15 mouse cellular contexts compared by ENCODE assay signal in the genomic region with DNA sequence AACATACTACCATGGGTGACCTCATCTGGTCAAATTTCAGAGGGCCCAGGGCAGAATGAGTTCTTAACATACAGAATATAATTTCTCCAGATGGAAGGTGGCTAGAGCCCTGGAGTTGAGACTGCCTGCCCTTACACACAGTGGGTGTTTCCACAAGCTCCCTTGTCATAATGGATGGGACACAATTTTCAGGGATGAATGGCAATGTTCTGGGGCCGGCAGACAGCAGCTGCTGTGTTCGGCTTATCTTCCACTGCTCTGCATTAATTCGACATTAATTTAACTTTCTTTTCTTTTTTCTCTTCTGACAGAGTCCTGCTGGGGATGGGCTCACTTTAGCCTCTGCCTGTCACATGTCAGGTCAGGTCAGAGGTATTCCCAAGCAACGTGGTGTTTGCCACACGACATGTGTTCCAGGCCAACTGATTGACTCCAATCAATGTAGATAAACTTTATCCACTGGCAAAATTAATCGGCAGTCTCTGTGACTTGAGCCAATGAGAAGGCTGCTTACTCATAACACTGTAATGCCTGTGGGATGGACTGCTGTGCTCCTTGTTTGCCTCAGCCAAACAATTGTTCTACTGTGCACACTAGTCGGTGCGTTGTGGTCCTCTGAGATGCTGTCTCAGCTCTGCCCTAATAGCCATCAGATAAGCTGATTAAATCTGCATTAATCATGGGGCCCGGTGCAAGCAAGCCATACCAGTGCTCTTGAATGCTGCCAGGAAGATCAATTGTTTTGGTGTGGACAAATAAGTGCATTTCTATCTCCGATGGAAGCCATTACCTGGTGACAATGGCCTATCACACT.
DNase-seq lines count a peak whose midpoint lies in the region; ATAC-seq lines count a peak whose summit lies in the region.
"Had no signal": no experiment of that assay in that cellular context is flagged by ENCODE, and none has a peak within 500 bp of the region (broad histone marks: within the 10 kb centered on the region; RNA-seq: fewer than 3 reads in every experiment).

No protein-coding gene starts in this region.

- peaks cover 9% of the 10 kb centered on the region; the same call in 1 of the 2 replicates for H3K4me1 ChIP-seq in forebrain, embryonic 11.5 days (replicated peaks; ENCODE audit: control insufficient read depth, insufficient read depth, low read length)
- H3K4me1 ChIP-seq in forebrain, embryonic 16.5 days (replicated peaks; ENCODE audit: control insufficient read depth, insufficient read depth, low read length): peaks cover 10% of the 10 kb centered on the region
- H3K4me1 ChIP-seq in neural tube, embryonic 11.5 days (ENCODE audit: control insufficient read depth, insufficient read depth, low read length): peaks cover 9% of the 10 kb centered on the region
- peaks cover 16% of the 10 kb centered on the region for H3K4me1 ChIP-seq in limb, embryonic 10.5 days

- no peaks in the 10 kb centered on the region for H3K36me3 ChIP-seq in forebrain, embryonic 11.5 days (ENCODE audit: control insufficient read depth, insufficient read depth, low read length)
- H3K36me3 ChIP-seq in forebrain, embryonic 16.5 days (ENCODE audit: control insufficient read depth, insufficient read depth): no peaks in the 10 kb centered on the region
- no peaks in the 10 kb centered on the region for H3K36me3 ChIP-seq in neural tube, embryonic 11.5 days (ENCODE audit: control insufficient read depth, insufficient read depth, low read length)
- no peaks in the 10 kb centered on the region for H3K36me3 ChIP-seq in limb, embryonic 10.5 days
- H3K36me3 ChIP-seq: embryonic facial prominence, embryonic 15.5 days had no signal

- 48% methylated on average over 10 of the region's 10 CpGs for WGBS in forebrain, embryonic 11.5 days
- 20% methylated on average over 10 of the region's 10 CpGs for WGBS in forebrain, embryonic 16.5 days
- WGBS in neural tube, embryonic 11.5 days: 49% methylated on average over 10 of the region's 10 CpGs
- 74% methylated on average over 10 of the region's 10 CpGs for WGBS in limb, embryonic 10.5 days

- intact Hi-C loops in gastrocnemius, postnatal 36 days (cut with DNase I): no loop called here

- no peak overlapping the region for H3K4me2 ChIP-seq in forebrain, embryonic 11.5 days (ENCODE audit: low read depth, low read length, severe bottlenecking)
- H3K4me2 ChIP-seq in forebrain, embryonic 16.5 days (ENCODE audit: low read length): no peak overlapping the region
- no peak overlapping the region for H3K4me2 ChIP-seq in neural tube, embryonic 11.5 days (ENCODE audit: low read depth)
- H3K4me2 ChIP-seq: embryonic facial prominence, embryonic 15.5 days; liver, embryonic 11.5 days had no signal

- H3K9ac ChIP-seq in forebrain, embryonic 11.5 days (ENCODE audit: low read length): no peak overlapping the region
- no peak overlapping the region for H3K9ac ChIP-seq in forebrain, embryonic 16.5 days (replicated peaks; ENCODE audit: low read depth, low read length)
- no peak overlapping the region for H3K9ac ChIP-seq in neural tube, embryonic 11.5 days (ENCODE audit: low read length)
- H3K9ac ChIP-seq: embryonic facial prominence, embryonic 15.5 days had no signal

- no peaks in the 10 kb centered on the region for H3K9me3 ChIP-seq in forebrain, embryonic 11.5 days (ENCODE audit: control insufficient read depth, low read length)
- no peaks in the 10 kb centered on the region for H3K9me3 ChIP-seq in forebrain, embryonic 16.5 days (ENCODE audit: control insufficient read depth, low read length)
- no peaks in the 10 kb centered on the region for H3K9me3 ChIP-seq in neural tube, embryonic 11.5 days (ENCODE audit: control insufficient read depth, low read length)
- H3K9me3 ChIP-seq in limb, embryonic 10.5 days (replicated peaks): no peaks in the 10 kb centered on the region
- H3K9me3 ChIP-seq: embryonic facial prominence, embryonic 15.5 days had no signal

- no peak overlapping the region for H3K4me3 ChIP-seq in forebrain, embryonic 11.5 days (ENCODE audit: low read depth, low read length)
- no peak overlapping the region for H3K4me3 ChIP-seq in forebrain, embryonic 16.5 days (replicated peaks; ENCODE audit: low read length)
- no peak overlapping the region for H3K4me3 ChIP-seq in neural tube, embryonic 11.5 days (ENCODE audit: low read depth, low read length)
- no peak overlapping the region for H3K4me3 ChIP-seq in limb, embryonic 10.5 days
- H3K4me3 ChIP-seq: embryonic facial prominence, embryonic 15.5 days had no signal

- peak; percentile 44; the same call in 1 of the 2 replicates for ATAC-seq in forebrain, embryonic 11.5 days (replicated peaks; ENCODE audit: low FRiP score)
- ATAC-seq in forebrain, embryonic 16.5 days: no peak
- peak; percentile 58 for ATAC-seq in neural tube, embryonic 11.5 days (ENCODE audit: insufficient read depth, low FRiP score, low TSS enrichment)
- ATAC-seq: activated CD4-positive, CD25-positive, alpha-beta regulatory T cell, adult 4 months had no signal

- H3K27ac ChIP-seq in forebrain, embryonic 11.5 days (ENCODE audit: low read depth, low read length): no peak overlapping the region
- H3K27ac ChIP-seq in forebrain, embryonic 16.5 days (ENCODE audit: low read length): no peak overlapping the region
- H3K27ac ChIP-seq in neural tube, embryonic 11.5 days (ENCODE audit: low read depth, low read length): no peak overlapping the region
- H3K27ac ChIP-seq in limb, embryonic 10.5 days: no peak overlapping the region
- H3K27ac ChIP-seq: embryonic facial prominence, embryonic 15.5 days had no signal

- H3K27me3 ChIP-seq in forebrain, embryonic 11.5 days (ENCODE audit: control insufficient read depth, insufficient read depth, low read length): no peaks in the 10 kb centered on the region
- no peaks in the 10 kb centered on the region for H3K27me3 ChIP-seq in forebrain, embryonic 16.5 days (replicated peaks; ENCODE audit: control insufficient read depth, insufficient read depth, low read length)
- H3K27me3 ChIP-seq in neural tube, embryonic 11.5 days (ENCODE audit: control insufficient read depth, insufficient read depth, low read length): no peaks in the 10 kb centered on the region
- H3K27me3 ChIP-seq in limb, embryonic 10.5 days (ENCODE audit: low read depth, poor library complexity, severe bottlenecking): no peaks in the 10 kb centered on the region
- H3K27me3 ChIP-seq: embryonic facial prominence, embryonic 15.5 days had no signal

- no peak for DNase-seq in forebrain, embryonic 11.5 days (ENCODE audit: low spot score)
- peak; percentile 23 to 29 for DNase-seq in urinary bladder, postnatal 36 days (ENCODE audit: low spot score in 2 of 2)
- no peak for DNase-seq in urinary bladder, postnatal 4 days (ENCODE audit: low spot score in 2 of 2)
- peak; percentile 46 for DNase-seq in neural tube, embryonic 11.5 days (ENCODE audit: low spot score)
- no peak for DNase-seq in gastrocnemius, postnatal 36 days
- DNase-seq in limb, embryonic 10.5 days (ENCODE audit: low spot score): no peak
- DNase-seq in thymus, postnatal 4 days: no peak
- DNase-seq: cerebellum, postnatal 14 days; heart, postnatal 4 days; lung, postnatal 14 days; right cerebral cortex, postnatal 14 days had no signal

Comparison
In these comparisons a context has a peak if more than half of its experiments do, and no peak if none do; other contexts are left out.
1. DNase-seq: peak in urinary bladder, postnatal 36 days (2 of 2) and neural tube, embryonic 11.5 days (single experiment); none in forebrain, embryonic 11.5 days (single experiment), urinary bladder, postnatal 4 days (0 of 2), gastrocnemius, postnatal 36 days (0 of 2), limb, embryonic 10.5 days (single experiment) and thymus, postnatal 4 days (single experiment).